Mouse (Mus musculus): Measurements from ENCODE around the gene Rps9. TPM values are rescaled to one million over a fixed set of nuclear protein-coding genes. Genes with fewer than 3 reads are reported as not detected.
"Not testable (repeated sequence)": the region's sequence is repeated elsewhere in the genome, so short reads cannot be mapped to it uniquely, and the experiment has no call there.

Rps9 gene
- total RNA-seq, 2 experiments from 2014 or later: 1,002 to 1,021 TPM

DNA sequence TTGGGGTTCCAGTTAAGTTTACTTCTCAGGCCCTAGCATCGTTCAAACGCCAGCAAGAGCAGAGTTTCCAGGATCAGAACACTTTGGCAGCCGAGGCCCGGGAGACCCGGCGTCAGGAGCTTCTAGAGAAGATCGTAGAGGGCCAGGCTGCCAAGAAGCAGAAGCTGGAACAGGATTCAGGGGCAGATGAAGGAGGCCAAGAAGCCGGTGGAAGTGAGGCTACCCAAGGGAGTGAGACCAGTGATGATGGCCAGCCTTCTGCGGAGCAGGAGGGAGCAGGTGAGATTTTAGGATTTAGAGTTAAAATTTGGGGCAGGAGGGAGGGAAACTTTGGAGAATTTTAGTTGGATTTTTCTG is 8.9 kb upstream of the Rps9 start:
- DNase-seq: peak; percentile 17 to 25

DNA sequence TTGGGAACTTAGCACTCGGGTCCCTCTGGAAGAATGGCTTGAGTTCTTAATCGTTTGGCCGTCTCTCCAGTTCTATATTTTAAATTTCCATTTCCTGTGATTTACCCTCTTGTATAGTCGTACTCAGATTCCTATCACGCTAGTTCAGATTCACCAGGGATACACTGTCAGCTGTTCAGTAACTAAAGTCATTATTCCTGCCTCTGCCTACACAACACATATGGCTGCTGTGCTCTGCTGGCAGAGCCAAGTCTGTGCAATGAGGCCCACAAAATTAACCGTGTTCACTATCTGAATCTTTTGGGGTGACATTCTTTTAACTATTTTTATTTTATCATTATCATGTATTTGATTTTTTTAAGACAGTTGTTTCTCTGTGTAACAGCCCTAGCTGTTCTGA is 5.3 kb upstream of the Rps9 start:
- DNase-seq: no peak

DNA sequence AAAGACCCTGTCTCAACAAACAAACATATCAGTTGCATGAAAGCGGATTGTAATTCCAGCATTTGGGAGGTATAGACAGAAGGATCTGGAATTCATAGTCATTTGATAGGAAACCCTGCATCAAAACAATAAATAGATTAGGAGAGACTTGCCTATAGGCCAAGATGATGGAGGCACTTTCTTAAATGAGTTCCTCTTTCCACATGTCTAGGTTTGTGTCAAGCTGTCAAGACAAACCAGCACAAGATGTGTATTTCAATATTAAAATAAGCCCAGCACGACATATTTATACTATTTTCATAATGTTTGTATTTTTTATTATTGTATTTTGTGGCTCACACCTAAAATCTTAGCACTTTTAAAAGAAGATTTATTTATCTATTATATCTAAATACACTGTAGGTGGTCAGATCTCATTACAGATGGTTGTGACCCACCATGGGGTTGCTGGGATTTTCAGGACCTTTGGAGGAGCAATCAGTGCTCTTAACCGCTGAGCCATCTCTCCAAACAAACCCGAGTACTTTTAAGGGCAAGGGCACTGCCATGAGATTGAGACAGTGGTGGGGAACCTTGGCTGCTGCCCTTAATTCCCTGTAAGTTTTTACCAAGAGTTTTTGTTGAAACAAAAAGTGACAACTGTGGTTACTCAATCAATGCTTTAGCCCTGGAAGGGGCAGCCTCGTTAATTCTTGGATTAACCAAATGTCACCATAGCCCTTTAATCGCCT is 480 bp upstream of the Rps9 start:
- peak in 1 of 2 experiments; percentile 19 for DNase-seq

DNA sequence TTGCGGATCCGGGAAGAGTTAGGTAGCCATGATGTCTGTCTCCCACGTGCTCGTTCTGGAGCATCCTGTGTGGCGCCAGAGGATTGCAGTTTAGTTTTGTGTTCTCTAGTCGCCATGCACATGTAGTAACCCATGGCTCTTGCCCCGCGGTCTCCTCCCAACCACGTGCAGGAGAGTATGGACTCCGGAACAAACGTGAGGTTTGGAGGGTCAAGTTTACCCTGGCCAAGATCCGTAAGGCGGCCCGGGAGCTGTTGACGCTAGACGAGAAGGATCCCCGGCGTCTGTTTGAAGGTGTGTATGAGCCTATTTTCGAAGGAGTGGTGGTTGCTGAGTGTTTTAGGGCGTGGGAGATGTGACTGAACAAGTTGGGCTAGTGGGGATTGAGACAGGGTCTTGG is 682 bp downstream of the Rps9 start:
- no peak for DNase-seq

DNA sequence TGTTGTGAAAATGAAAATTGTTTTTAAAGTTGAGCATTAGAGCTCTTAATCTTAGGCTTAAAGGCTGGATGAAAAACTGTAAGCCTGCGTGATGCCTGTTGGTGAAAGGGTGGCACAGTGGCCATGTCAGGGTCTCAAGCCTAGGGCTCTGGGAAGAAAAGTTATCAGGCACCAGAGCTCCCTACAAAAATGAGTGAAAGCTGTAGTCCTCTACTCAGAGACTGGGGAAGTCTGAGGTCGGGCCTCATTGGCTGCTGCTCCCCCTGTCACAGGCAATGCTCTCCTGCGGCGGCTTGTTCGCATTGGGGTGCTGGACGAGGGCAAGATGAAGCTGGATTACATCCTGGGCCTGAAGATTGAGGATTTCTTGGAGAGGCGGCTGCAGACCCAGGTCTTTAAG is 1.7 kb downstream of the Rps9 start:
- DNase-seq: peak in 1 of 2 experiments; percentile 27

DNA sequence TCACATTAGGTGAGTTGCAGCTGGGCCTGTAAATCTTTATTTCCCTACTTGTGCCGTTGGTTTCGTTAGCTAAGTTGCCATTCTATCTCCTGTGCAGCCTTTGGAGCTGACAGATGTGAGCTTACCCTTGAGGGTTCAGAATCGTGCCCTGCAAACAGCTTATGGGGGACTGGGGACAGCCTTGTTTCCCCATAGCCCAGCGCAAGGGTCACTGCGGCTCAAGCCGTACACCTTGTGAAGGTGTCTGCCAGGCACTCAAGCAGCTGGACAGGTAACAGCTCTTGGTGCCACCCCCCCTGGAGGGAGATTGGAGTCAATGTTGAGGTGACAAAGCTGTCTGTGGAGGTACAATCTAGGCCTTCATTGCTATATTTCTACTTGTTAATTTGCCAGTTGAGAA is 2.1 kb downstream of the Rps9 start:
- no peak for DNase-seq

DNA sequence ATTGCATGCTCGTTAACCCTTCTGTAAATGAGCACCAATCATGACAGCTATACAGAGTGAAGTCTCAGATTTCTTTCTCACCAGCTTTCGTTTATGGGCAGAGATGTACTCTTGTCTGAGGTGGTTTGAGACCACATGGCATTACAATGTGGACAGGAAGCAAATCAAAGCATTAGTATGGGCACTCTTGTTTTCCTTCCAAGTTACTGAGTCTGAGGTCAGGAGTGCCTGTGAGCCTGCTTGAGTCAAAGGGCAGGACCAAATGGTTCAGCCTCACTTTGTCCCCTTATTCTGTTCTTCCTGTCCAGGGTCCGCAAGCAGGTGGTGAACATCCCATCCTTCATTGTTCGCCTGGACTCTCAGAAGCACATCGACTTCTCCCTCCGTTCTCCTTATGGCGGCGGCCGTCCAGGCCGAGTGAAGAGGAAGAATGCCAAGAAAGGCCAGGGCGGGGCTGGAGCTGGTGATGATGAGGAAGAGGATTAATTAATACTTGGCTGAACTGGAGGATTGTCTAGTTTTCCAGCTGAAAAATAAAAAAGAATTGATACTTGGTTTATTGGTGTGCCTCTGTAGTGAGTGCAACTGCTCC is 2.6 kb downstream of the Rps9 start:
- no peak for DNase-seq

DNA sequence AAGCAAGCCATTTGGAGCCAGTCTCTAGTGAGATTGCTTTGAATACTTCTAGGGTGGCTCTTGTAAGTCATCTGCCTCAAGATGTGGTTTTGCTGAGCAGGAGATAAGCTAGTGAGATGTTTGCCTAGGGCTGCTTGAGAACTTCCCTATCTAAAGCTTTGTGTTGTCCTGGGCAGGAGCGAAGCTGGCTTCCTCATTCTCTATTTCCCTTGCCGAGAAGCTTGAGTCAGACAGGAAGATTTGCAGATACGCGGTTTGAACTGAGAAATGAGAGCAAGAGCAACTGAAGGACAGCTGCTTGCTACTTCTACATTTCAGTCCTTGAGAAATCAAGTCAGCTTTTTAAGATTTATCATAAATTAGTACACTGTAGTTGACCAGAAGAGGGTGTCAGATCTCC is 3.2 kb downstream of the Rps9 start:
- DNase-seq: no peak

DNA sequence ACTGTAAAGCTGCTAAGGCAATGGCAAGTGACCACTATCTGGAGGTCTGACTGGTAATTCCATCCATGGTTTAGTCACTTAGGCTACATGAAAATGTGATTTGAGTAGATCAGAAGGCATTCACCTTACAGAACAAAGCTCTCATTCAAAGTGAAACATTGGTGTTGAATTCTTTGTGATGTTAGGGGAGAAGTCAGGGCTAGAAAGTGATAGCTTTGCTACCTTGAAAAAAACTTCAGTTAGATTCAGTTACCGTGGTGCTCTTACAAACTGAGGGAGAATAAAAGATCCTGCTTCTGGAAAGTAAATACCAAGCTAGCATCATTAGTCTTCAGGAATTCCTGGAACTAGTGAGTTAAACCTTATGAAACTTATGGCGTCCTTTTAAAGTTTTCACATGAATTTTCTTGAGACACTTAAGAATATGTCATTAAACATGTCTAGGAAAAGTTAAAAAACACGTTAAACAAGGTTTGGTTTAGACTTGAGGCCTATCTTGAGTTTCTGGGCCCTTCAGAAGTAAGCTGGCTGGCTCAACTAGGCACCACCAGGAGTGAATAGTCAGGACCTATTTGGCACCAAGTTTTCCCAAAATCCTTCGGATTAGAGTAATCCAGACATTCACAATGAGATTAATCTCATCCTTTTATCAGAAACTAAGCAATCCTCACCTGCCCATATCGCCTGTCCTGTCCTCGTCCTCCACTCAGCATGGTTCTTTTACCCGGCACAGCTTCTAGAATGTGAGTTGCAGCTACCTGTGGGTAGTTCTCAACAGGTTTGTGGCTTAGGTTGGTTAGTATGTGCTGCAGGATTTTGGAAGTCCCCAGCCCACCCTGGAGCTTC is 4.0 kb downstream of the Rps9 start:
- no peak for DNase-seq

DNA sequence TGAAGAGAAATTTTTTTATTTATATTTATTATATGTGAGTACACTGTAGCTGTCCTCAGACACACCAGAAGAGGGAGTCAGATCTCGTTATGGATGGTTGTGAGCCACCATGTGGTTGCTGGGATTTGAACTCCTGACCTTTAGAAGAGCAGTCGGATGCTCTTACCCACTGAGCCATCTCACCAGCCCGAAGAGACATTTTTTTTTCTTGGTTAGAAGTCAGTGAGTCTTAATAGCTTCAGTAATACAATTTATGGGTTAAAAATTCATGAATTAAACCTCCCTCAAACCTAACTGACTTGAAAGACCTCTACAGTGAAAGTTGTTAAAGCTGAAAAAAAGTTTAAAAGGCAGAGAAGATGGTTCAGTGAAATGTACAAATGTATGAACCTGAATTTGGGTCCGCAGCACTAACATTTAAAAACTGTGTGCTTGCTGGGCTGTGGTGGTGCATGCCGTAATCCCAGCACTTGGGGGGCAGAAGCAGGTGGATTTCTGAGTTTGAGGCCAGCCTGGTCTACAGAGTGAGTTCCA is 4.7 kb downstream of the Rps9 start:
- DNase-seq: not testable (repeated sequence)

DNA sequence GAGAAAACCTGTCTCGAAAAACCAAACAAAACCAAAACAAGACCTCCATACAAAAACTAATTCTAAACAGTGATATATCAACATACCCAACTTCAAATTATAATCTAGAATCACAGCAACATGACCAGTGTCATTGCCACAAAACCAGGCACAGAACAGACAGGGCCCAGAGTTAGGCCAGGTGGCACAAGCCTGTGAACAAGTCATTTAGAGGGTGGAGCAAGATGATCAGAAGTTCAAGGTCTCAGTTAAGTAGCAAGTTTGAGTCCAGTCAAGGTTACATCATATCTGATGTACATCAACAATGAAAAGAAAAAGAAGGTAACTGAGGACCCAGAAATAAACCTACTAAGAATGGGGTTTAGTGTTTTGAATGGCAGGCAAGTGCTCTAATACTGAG is 5.2 kb downstream of the Rps9 start:
- no peak for DNase-seq

DNA sequence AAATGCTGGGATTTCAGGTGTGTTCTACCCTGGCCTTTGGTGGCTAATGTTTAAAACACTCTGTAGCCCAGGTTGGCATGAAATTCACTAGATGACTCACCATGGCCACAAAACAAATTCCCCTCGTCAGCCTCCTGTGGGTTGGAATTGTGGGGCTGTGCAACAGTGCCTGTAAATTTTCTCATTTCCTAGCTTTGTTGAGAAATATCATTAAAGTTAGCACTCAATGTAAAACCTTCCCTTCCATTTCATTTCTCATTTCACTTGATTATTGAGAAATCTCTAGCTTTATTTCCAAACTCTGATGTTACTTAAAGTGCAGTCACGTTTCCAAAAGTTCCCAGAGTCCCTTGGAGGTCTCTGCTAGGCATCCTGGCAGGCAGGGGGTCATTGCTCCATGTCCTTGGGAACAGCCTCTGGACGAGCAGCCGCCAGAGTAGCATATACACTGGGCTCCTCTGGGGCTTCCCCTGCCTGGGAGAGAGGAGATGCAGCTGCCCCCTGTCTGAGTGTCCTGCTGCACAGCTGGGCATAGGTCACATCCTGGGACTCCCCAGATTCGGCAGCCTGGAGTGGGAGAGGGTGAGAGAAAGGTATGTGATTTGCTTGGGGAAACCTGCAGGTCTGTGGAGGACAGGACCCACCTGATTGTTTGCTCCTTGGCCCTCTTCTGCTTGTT is 8.6 kb downstream of the Rps9 start:
- DNase-seq: no peak

DNA sequence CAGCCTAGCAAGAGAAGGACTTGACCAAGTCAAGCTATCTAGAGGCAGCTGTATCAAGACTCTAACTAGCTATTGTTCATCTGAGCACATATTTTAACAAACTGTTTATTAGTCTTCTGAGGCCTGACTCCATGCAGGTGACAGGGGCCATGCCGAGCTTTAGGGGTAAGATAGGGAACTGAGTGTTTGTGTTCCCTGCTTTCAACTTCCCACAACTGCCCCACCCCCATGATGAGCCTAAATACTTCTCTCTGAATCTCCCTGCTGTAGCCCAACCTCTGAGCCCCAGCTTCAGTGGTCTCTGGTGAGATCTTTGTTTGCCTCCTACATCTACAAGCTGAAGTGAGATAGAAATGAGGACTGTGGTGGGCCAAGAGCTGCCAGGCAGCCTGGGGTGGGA is 11.5 kb downstream of the Rps9 start:
- no peak for DNase-seq

DNA sequence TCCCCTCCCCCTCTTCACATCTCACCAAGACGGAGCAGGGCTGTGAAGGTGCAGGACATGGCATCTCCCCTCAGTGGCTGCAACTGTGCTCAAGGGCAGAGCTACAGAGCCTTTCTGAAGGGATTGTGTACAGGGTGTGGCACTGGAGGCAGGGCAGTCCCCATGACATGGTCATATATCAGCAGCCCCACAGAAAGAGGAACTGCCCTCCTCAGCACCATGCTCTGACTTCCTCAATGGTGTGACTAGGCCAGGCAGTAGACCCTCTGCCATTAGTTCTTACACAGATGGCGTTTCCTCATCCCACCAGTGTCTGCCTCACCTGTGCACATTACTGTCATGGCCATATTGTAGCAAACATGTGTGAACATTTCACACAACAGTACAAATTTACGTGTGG is 16.5 kb downstream of the Rps9 start, which contains the start of gene Pirb:
Pirb (minus strand) TSS at position 124 of the 400 bp plus-strand sequence.
- not testable (repeated sequence) for DNase-seq

DNA sequence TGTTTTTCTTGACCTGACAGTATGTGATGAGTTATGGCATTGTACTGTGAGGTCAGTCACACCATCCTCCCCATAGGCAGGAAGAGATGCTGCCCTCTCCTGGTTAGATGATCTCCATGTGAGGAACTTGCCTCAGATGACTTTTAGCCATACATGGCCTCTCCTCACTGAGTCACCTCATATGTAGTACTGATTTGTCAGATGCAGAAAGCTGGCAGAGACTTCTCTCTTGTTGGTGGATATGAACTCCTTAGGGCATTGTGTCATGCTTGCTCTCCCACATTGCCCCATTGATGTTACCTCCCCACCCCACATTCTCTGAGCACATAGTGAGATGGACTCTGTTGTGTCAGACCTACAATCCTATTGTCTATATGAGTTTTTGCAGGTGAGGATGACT is 21.7 kb downstream of the Rps9 start:
- not testable (repeated sequence) for DNase-seq

DNA sequence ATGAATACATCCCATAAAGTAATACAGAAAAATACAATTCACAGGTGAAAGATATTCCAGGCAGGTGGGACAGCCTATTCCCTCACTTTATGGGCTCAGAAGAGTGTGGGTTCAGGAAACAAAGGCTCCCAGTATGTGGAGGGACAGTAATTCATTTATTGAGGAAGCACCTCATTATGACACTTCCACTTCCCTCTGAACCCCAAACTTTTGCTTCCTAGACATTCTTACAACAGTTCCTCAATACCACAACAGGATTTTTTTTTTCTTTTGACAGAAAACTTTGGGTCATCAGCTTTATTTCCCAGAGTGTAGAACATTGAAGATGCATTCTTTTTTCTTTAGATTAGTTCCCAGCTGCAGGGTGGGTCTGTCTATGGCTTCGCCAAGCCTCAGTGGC is 28.9 kb downstream of the Rps9 start:
- not testable (repeated sequence) for DNase-seq

Small RNAs within 50 kb of the gene (microRNA-seq; reads per million reads assigned to microRNA genes)
- 2.7 reads per million, percentile 5 among the genes with 10 or more reads in this experiment for gene Mir3572

Other genes with a start within 250 kb of the Rps9 start
- 1 to 10 TPM; 1.2 to 1.8 TPM for gene Tarm1, start 201.4 kb upstream of the Rps9 start, total RNA-seq (2021)
- not detected for gene Oscar, start 87.8 kb upstream of the Rps9 start, total RNA-seq (2021)
- gene Ndufa3, start 86.6 kb upstream of the Rps9 start, total RNA-seq (2021): 100 to 1,000 TPM; 710 to 713 TPM
- 10 to 100 TPM; 26.3 to 29.6 TPM for gene Tfpt, start 74.1 kb upstream of the Rps9 start, total RNA-seq (2021)
- gene Prpf31, start 74.0 kb upstream of the Rps9 start, total RNA-seq (2021): 10 to 100 TPM; 44.8 to 49.5 TPM
- 10 to 100 TPM; 47.5 to 47.6 TPM for gene Cnot3, start 58.7 kb upstream of the Rps9 start, total RNA-seq (2021)
- gene Leng1, start 38.2 kb upstream of the Rps9 start, total RNA-seq (2021): 10 to 100 TPM; 14.0 to 15.0 TPM
- gene Tmc4, start 26.4 kb upstream of the Rps9 start, total RNA-seq (2021): 10 to 100 TPM in 1 of 2 experiments, 1 to 10 TPM in 1; 8.7 to 11.6 TPM
- 100 to 1,000 TPM in 1 of 2 experiments, 10 to 100 TPM in 1; 99.5 to 113 TPM for gene Tsen34, start 11.1 kb upstream of the Rps9 start, total RNA-seq (2021)
- 10 to 100 TPM; 62.4 to 66.6 TPM for gene Mboat7, start 10.5 kb upstream of the Rps9 start, total RNA-seq (2021)
- 1 to 10 TPM; 1.8 to 2.6 TPM for gene Pirb, start 16.4 kb downstream of the Rps9 start, total RNA-seq (2021)
- gene Gm15448, start 121.7 kb downstream of the Rps9 start, total RNA-seq (2021): under 1 TPM in 1 of 2 experiments, not detected in 1; 0.26 TPM
- gene Pira2, start 141.1 kb downstream of the Rps9 start, total RNA-seq (2021): under 1 TPM; 0.10 to 0.26 TPM
- gene Gm14548, start 194.1 kb downstream of the Rps9 start, total RNA-seq (2021): under 1 TPM in 1 of 2 experiments, not detected in 1; 0.20 TPM
- under 1 TPM; 0.56 to 0.70 TPM for gene Lilra6, start 211.5 kb downstream of the Rps9 start, total RNA-seq (2021)

All from adrenal gland, postnatal 36 days (tissue).